Mouse (Mus musculus) thymus, postnatal 0 days (tissue): ENCODE results near the gene Rab29. TPM values are rescaled to one million over a fixed set of nuclear protein-coding genes. Genes with fewer than 3 reads are reported as not detected.
"Not testable (repeated sequence)": the region's sequence is repeated elsewhere in the genome, so short reads cannot be mapped to it uniquely, and the experiment has no call there.

ENCODE experiments used
- DNase-seq: peaks from one replicate; pipeline ENCODE4 v3.0.0-alpha.2; 2015; ENCODE audit warnings: low spot score
- polyA plus RNA-seq: library from polyadenylated mRNA; unstranded; fragments of >200 nt; fragmentation: Nextera tagmentation; extraction: Ambion mirVana; gene quantifications from 2 replicates; pipeline ENCODE4 v1.2.1, GENCODE M21; 2015

The Rab29 gene
- polyA plus RNA-seq, 1 experiment from 2014 or later, result 33.3 TPM

DNA sequence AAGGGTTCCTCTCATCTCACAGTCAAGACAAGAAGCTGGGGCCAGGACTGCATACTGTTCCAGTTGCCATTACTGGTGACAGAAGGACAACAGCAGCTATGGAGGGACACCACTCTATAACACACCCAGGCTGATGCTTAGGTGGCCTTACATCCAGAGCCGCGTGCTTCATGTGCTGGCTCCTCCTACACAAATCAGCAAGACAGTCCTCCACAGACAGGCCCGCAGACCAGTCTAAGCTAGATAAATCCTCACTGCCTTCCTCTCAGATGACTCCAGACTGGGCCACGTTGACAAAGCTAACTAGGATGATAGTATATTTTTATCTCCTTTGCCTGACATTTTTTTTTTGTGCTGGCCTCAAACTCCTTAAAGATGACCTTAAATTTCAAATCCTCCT is 5.2 kb upstream of the Rab29 start:
- no peak for DNase-seq

DNA sequence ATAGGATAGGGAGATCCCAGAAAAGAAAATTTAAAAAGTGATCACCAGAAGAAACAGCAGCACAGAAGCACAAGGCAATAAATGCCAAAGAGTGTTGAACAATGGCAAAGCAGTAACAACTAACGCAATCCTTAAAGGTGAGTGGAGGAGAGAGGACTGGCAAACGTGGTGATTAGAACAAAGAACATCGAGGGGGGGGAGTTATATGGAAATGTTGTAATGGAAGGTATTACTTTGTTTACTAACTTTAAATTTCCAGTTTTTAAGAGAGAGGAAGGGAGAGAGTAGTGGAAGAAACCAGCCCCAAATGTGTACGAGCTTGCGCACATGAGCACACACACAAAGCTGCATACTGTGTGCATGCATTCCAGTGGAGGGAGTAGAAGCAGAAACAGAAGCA is 1.4 kb upstream of the Rab29 start:
- no peak for DNase-seq

DNA sequence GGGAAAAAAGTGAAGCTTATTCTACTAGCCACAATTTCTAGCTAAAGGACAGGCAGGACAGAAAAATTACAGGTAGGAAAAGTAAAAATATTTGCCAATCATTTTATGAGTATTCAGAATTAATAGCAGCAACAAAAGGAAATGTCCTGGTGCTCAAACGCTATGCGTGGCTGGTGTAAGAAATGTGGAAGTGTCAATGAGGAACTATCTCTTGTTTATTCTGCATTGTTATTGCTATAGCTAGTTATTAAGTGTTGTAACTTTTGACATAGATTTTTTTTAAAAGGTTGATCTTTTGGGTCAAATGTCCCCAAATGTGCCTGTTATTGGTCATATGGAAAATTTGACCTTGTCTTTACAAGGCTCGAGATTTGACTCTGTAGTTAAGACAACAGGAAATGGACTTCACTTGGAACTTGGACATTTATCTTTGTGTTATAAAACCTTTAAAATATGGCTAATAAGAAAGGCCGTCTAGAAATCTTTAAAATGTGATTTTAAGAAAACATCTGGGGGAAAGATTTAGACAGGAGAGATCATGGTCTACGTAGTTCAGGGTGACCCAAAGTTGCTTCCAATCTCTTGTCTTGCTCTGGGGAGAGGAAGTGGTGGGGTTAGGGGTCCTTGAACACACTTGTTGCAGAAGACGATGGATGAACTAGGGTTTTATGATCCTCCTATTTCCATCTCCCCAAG is 572 bp upstream of the Rab29 start:
- no peak for DNase-seq

DNA sequence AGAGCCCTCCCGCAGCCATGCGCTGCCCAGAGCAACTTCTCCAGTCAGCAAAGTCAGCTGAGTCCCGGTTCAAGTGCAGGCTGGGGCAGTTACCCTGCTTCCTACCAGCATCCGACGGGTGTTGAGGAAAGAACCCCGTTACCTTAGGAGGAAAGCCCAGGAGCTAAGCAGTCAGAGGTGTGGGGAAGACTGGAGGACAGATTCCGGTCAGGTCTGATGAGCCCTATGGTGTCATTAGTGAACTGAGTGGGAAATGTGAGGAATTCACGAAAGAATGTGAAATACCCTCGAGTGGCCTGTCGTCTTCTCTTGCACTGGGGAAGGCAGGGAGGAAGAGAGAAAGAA is 894 bp downstream of the Rab29 start:
- peak; percentile 9 for DNase-seq

GRCm38 (mm10) chr1:131869561-131869960 is 2.5 kb downstream of the Rab29 start:
- DNase-seq, result no peak

DNA sequence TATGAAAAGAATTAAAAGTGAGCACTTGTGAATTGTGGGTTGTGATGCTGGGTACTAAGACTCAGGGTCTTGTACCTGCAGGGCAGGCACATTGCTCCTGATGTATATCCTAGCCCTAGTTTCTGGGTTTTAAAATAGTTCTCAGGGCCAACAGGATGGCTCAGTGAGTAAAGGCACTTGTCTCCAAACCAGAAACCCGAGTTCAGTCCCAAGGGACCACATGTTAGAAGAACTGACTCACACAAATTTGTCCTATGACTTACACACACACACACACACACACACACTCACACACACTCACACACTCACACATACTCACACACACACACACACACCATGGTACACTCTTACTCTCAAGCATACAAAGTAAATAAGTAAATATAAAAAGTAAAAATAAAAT is 5.8 kb downstream of the Rab29 start:
- no peak for DNase-seq

DNA sequence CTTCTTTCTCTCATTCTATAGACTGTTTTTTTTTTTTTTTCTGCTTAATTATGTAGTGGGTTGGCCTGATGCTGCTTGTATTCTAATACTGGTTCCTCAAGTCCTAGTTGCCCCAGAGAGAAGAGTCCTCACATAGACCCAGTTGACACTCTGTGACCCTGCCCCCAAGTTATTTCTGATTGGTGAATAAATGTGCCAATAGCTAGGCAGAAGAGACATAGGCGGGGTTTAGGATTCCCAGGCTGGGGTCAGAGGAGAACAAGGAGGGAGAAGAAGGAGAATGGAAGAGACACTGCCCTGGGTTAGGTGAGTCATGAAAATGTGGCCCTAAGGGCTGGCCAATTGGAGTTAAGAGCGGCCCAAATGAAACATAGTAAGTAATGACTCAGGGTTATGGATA is 12.8 kb downstream of the Rab29 start:
- DNase-seq, result no peak

DNA sequence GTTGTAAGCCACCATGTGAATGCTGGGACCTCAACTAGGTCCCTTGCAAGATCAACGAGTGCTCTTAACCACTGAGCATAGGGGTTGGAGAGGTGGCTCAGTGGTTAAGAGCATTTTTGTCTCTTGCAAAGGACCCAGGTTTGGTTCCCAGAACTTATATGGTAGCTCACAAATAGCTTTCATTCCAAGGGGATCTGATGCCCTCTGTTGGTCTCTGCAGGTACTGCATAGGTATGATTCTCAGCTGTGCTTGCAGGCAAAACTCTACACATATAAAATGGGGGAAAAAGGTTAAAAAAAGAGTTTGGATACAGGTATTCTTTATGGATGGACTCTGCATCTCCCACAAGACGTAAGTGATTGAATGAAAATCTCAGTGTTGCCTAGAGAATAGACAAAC is 15.8 kb downstream of the Rab29 start:
- DNase-seq, result peak; percentile 47

- DNase-seq, result no peak
Measured at GRCm38 (mm10) chr1:131886173-131886572, 19.1 kb downstream of the Rab29 start.

DNA sequence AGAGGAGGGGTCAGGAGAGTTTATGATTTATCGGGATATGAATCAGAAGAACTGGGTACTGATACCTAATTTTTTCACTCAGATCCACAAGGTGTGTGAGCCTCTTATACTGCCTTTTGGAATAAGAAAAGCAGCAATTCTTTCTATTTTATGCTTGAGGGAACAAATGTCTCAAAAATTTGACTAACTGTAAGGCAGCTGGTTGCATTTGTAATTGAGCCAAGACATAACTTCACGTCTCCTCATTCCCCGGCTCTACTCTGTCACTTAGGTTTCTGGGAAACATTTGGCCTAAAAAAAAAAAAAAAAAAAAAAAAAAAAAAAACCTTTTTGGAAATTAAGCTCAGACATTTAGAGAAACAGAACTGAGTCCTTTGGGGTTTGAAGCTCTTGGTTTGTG is 19.6 kb downstream of the Rab29 start:
- DNase-seq, result no peak

GRCm38 (mm10) chr1:131890043-131890658 is 23.1 kb downstream of the Rab29 start:
- no peak for DNase-seq

DNA sequence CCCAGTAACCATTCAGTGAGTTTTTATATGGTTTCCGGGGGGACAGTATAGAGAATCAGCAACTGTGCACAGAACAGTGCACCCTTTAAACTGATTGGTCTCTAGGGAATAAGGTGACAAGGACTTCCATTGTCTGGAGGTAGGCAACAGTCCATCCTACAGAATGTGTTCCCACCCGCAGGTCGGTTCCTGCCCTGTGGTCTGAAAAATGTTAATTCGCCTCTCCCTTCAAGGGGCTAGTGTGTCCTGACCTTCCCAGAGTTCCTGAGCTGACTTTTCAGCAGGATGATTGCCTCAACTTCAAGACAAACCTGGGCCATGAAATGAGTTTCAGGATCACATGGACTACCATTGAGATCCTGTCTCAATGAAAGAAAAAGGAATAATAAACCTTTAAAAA is 24.4 kb downstream of the Rab29 start:
- no peak for DNase-seq

GRCm38 (mm10) chr1:131902679-131903078 is 35.7 kb downstream of the Rab29 start:
- no peak for DNase-seq

DNA sequence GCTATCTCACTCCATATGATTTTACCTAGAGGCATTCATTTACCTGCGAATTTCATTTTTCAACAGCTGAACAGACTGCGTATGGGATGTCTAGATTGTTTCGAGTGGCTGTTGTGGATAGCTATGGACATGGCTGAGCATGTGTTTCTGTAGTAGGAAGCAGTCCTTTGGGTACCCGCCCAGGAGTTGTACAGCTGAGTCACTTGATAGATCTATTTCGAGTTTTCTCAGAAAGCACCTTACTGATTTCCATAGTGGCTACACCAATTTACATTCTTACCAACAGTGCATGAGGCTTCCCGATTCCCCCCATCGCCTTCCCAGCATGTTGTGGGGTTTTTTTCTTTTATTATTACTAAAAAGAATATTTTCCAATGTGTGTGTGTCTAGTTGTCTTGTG is 36.2 kb downstream of the Rab29 start:
- DNase-seq, result no peak

DNA sequence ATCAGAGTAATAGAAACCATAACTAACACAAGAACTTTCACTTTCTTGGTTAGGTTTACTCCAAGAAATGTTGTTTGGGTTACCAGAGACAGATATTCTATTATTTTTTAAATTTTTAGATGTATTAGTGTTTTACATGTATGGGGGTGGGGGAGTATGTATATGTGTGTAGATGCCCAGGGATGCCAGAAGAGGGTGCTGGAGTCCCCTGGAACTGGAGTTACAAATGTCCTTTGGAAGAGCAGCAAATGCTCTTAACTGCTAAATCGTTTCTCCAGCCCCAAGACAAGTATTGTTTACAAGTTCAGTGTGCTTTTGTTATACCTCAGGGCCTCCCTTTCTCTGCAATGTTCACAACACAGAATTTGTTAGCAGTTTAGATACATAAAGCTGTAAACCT is 38.5 kb downstream of the Rab29 start:
- DNase-seq, result peak; percentile 30

- DNase-seq, result no peak
Measured at GRCm38 (mm10) chr1:131908456-131908855, 41.4 kb downstream of the Rab29 start.

DNA sequence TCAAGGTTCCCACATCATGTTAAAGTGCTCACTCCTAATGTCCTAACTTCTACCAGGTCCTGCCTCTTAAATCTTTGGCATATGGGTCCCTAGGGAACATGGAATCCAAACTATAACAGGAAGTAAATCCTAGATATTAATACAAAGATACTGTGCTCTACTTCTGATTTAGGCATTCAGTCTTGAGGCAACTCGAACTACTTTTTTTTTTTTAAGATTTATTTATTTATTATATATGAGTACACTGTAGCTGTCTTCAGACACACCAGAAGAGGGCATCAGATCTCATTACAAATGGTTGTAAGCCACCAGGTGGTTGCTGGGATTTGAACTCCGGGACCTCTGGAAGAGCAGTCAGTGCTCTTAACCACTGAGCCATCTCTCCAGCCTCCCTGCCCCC is 42.2 kb downstream of the Rab29 start:
- DNase-seq, result not testable (repeated sequence)

DNA sequence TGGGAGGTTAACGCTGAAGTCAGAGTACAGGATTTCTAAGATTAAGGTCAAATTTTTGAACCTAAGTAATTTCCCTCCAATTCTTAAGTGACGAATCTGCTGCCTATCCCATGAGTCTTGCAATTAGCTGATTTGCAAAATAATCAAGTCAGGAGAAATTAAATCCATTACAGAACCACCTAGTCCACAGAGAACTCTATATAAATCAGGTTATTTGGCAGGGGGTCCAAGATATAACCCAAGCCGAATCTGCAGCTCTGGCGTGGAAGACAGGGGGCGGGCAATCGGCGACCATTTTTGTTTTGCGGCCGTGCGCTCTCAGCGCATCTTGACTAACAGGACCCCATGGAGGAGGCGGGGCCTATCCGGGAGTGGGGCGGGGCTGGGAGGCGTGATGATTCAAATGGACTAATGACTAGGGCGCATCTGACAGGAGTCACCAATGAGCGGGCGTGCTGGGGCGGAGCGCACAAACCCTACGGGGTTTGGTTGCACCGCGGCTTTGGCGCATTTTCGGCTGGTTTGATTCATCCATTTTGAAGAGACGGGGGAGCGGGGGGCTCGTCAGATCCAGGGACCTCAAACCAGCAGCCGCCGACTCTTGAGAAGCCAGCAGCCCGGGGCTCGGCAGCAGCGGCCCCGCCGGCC is 43.1 kb downstream of the Rab29 start, which contains the start of gene Nucks1:
TSS of gene Nucks1 (plus strand) at position 534 of the 648 bp plus-strand sequence.
- peak; percentile 99 for DNase-seq

GRCm38 (mm10) chr1:131910674-131911558 is 43.9 kb downstream of the Rab29 start:
- peak; percentile 84 for DNase-seq

GRCm38 (mm10) chr1:131917634-131918033 is 50.6 kb downstream of the Rab29 start:
- DNase-seq, result no peak

DNA sequence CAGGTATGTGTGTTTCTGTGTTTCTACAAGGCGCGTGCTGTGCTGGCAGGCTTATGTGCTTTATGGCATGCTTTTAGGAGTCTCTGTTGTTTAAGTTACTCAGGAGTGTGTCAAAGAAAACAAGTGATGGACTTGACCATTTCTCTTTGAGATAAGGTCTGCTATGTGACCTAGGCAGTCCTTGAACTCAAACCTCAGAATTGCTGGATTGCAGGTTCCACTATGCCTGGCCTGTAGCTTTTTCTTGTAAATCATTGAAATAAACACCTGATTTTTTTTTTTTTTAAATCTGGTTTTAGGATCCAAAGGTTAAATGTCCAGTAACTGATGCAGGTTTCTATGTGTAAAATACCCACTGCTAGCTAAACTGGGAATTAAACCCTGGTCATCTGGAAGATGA is 52.0 kb downstream of the Rab29 start:
- no peak for DNase-seq

GRCm38 (mm10) chr1:131922100-131922499 is 55.1 kb downstream of the Rab29 start:
- no peak for DNase-seq
